Mouse (Mus musculus): Measurements from ENCODE around the gene Gnpat.

Gene Gnpat

GRCm38 (mm10) chr8:124905482-124905881, 42.6 kb downstream of the Gnpat start:
- WGBS = 73% methylated on average over 2 of the region's 2 CpGs

DNA sequence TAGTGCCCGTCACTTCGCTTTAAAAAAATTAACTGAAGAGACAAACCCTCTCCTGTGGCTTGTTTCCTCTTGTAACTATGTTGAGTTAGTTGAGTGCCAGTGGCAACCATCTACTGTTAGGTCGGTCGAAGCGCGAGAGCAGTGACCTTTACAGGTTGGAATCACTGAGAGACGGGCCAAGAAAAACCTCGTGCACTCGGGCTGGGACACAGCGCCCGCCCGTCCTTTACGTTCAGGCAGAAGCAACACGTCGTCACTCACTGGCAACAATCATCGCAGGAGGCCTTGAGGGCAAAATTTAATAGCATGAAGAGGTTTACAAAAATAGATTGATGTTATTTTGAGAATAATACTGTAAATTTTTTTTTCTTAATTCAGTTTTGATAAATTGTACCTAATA, 47.1 kb downstream of the Gnpat start:
- WGBS = 88% methylated on average over 16 of the region's 16 CpGs

DNA sequence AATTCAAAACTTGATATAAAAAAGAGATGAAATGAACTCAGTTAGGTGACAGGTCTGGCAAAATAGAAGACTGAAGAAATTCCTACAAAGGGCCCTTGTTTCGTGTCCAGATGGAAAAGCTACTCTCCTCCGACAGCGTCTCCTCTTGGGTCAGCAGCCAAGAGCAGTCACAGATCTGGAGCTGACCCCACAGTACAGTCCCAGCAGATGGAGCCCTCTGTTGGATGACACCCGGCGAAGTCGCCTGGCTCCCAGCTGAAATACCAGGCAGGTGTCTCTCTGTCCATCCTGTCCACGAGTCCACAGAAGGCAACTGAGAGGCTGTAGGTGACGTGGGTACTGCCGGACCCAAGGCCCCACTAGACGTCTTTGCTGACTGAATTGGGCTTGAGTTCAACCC, 47.5 kb downstream of the Gnpat start:
- 60% methylated on average over 10 of the region's 10 CpGs for WGBS

DNA sequence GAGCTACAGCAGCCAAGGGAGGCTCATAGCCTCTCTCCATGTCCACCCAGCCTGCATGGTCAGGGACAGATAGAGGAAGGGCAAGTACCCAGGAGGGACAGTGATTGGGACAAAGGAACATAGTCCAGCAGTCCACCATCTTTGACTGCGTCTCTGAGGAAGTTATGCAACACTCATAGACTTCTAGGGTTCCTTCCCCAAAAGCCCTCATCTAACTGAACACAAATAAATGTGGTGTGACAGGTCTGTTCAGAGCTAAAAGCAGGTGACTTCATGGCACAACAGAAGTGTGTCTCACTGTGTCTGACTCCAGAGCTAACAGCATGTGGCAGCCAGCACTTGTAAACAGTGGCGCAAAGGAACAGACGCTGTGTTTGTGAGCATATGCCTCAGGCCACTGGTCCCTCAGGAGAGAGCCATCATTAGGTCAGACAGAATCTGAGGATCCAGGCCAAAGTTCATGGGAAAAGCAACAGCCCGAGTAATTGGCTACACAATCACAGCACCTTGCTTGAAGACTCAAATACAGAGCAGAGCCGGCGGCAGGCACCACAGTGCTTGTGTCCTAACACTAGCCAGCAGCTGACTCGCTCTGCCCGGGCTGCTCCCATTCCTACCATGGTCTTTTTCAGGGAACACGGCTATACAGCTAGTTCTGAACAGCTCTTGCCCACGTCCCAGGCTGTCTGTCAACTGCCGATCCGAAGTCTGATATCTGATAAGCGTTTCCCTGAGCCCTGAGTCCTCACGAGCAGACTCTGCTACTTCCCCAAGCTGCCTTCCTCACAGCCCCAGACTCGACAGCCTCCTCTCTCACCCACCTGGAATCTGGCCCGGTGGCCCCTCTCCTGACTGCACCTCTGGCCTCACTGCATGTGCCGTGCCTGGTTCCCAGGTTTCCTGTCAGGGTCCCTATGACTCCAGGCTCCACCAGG, 49.4 kb downstream of the Gnpat start:
- WGBS = 70% methylated on average over 17 of the region's 17 CpGs

GRCm38 (mm10) chr8:124914061-124914460, 51.2 kb downstream of the Gnpat start:
- 97% methylated on average over 5 of the region's 5 CpGs for WGBS

DNA sequence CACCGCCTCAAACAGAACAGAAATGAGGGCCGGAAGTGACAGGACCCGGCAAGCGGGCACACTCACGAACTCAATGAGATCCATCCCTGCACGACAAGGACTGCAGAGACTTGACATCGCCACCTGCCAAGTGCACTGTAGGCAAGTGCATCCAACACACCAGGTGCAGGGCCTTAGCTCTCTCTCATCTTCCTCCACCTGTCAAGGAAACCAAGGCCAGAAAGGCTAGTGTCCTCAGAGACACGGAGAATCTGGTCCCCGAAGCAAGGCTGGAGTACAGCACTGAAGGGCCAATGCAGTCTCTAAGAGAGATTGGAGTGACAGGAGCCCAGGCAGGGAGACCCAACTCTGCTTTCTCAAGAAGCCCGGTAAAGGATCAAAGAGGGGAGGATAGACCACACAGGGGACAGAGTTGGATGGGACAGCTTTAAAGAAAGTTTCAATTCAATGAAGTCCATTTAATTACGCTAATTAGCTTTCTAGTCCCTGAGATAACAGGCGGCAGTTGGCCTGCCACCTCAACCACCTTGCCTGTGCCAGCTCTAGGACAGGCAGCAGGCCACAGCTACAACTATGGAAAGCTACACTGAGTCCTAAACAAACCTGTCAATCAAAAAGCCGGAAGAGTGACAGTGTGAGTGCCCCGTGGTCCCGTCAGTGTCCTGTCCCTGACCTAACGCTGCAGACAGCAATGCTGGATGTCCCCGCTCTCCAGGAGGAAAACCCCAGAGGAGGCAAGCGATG, 55.1 kb downstream of the Gnpat start:
- 78% methylated on average over 18 of the region's 18 CpGs for WGBS

DNA sequence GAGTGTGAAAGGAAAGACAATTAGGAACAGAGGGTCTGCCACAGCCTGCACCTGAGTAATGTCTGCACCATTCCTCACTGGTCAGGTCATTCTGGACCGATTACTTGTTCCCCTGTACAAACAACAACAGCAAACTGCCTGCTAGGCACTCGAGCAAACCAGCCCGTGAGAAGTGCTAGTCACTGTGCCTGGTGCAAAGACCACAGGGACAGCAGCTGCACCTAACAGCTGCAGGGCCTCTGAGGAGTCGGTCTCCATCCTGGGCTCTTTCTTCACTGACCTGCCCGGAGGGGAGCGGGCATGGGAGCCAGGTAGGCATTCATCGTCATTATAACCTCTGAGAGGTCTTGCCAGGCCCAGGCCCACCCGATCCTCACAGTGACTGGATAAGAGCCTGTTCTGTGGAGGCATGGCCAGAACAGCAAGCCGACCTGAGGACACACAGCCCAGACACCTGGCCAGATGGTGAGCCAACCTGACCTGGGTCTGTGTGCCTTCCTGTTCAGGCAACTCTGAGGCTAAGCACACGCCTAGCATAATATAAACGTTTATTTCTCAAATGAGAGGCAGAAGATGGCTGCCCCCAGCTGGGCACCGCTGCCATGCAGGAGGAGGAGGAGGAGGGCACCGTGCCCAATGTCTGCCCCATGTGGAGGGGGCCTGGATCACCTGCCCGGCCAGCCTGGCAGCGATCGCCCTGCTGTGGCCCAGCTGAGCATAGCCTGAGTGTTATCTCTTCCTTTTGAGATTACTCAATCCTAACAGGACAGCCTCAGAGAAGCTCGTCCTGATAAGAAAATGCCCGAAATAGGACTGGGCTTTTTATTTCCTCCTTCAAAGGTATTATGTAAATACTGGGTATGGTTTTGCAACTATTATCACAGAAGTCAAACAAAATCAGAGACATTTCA, 58.8 kb downstream of the Gnpat start:
- 60% methylated on average over 18 of the region's 18 CpGs for WGBS

- WGBS = 50% methylated on average over 11 of the region's 11 CpGs
These were observed 59.8 kb downstream of the Gnpat start for GRCm38 (mm10) chr8:124922490-124923089.

GRCm38 (mm10) chr8:124923971-124924652, 61.3 kb downstream of the Gnpat start:
- 71% methylated on average over 15 of the region's 15 CpGs for WGBS

- 48% methylated on average over 14 of the region's 14 CpGs for WGBS
These were observed 62.9 kb downstream of the Gnpat start for GRCm38 (mm10) chr8:124925544-124926266.

DNA sequence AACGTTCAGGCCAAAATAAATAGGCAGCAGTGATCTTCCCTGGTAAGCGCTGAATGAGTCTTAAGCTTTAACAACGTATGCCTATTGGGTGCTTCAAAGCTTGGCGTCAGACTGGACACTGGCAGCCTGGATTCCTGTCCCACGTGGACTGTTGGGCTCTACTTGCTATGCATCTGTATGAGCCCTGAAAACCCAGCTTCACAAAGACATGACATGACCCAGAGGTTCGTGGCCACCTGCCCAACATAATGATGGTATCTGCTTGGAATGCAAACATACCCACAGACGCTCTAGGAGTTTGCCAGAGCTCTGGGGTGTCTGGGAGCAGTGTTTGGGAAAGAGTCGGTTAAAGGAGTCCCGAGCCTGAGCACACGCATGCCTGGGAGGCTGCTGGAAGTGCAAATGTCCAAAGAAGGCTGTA, 63.5 kb downstream of the Gnpat start:
- 36% methylated on average over 10 of the region's 10 CpGs for WGBS

DNA sequence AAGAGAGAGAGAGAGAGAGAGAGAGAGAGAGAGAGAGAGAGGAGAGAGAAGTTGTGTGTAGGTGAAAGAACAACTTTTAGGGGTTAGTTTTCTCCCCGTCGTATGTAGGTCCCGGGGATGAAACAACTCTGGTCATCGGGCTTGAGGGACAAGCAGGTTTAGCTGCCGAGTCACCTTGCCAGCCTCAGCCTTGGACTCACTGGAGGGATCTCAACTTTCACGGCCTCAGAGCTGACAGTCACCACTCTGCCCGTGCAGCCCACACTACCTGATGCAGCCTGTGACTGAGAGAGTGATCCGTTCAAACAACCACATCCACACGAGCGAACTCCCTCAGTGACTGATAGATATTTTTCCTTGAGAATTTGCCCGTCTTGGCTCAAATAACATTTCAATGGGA, 66.2 kb downstream of the Gnpat start:
- WGBS = 63% methylated on average over 11 of the region's 11 CpGs

GRCm38 (mm10) chr8:124930086-124930485, 67.3 kb downstream of the Gnpat start:
- WGBS = 44% methylated on average over 13 of the region's 13 CpGs

DNA sequence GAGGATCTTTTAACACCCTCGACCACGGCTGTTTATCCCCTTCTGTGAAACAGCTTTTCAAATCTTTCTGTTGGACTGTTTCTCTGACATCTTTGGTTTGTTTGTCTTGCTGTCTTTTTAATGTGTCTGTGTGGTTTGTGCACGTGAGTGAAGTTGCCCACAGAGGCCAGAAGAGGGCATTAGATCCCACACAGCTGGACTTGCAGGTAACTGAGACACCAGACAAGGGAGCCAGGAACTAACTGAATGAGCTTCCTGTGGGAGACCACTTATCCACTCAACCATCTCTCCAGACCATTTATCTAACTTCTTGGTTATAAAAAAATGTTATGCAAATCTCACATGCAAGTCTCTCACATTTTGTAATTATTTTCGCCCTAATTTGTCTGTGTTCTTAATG, 67.8 kb downstream of the Gnpat start:
- 58% methylated on average over 4 of the region's 4 CpGs for WGBS

DNA sequence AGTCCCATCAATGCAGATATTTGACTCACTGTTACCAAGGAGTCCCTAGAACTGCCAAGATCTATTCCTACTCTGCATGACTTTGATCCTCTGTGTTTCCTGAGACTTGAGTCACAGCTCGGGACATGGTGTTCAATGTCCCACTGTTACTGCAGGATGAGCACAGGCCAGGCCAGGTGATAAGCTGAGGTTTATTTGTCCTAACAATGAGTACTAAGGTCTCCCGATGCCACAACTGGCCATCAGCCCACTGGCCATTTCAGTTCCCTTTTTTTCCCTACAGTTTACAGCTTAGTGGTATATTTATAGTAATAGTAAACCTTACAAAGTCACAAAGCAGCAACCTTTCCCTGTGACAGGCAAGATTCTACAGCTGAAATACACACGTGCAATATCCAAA, 69.6 kb downstream of the Gnpat start:
- 55% methylated on average over 3 of the region's 3 CpGs for WGBS

DNA sequence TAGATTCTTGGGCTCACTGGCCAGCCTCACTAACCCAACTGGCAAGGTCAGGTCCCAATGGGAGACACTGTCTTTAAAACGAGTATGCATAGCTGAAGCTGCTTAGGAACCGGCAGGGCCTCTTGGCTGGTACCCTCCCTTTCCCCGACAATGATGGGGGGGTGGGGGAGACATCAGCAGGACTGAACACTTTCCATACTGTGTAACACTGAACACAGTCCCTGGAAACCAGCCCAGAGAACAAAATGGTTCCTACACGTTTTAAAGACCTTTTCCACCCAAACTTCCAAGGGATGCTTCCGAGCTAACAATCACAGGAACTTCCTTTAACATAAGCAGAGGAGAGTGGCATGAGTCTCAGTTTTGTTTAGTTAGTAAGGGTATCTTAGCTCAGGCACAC, 72.3 kb downstream of the Gnpat start:
- 65% methylated on average over 5 of the region's 5 CpGs for WGBS

DNA sequence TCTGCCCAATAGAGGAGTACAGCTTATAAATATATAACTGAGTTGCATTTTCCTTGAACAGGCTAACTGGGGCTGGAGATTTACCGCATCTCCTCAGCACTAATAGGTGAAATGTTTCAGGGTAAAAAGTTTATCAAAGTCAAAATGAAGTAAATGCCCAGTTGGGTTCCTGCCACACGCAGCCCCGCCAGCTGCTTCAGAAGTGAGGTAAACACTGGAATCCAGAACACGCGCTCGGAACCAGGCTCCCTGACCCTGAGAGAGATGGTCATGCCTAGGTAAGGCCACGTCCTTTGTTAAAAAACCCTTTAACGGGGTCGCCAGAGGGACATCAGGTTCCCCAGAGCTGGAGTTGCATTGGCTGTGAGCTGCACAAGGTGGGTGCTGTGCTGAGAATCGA, 73.9 kb downstream of the Gnpat start:
- WGBS = 98% methylated on average over 10 of the region's 10 CpGs

DNA sequence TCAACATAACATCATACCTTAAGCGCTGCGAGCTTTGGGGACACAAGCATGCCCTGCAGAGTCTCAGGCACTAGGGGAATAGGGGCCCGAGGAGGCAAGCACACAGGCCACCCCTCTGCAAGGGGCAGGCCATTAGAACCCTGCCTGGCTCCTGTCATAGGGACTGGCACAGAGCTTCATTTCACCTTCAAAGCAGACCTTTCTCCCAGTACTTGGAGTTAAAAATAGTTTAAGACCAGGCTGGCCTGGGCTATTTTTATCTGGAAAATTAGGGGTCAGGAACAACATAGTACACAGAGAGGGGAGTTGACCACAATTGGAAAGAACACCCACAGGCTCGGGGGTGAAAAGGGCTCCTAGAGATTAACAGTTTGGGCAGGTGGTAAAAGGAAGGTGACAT, 74.5 kb downstream of the Gnpat start:
- WGBS = 93% methylated on average over 4 of the region's 4 CpGs
